Comparison of ENCODE assay signal across 8 mouse cellular contexts in genomic region chr2:35620364-35621224, GRCm38 (mm10).
DNase-seq lines count a peak whose midpoint lies in the region; ATAC-seq and TF ChIP-seq lines count a peak whose summit lies in the region.

No protein-coding gene starts in this region.

- peak overlapping the region; percentile 21 for H3K4me2 ChIP-seq in kidney, postnatal 0 days (ENCODE audit: low read length)
- H3K4me2 ChIP-seq in hindbrain, embryonic 14.5 days (replicated peaks), result peak overlapping the region; percentile 13; the same call in 1 of the 2 replicates
- peak overlapping the region; percentile 48 for H3K4me2 ChIP-seq in neural tube, embryonic 12.5 days (replicated peaks)

- H3K4me3 ChIP-seq in kidney, postnatal 0 days (replicated peaks; ENCODE audit: low read depth, low read length), result no peak overlapping the region
- peak overlapping the region; percentile 49 for H3K4me3 ChIP-seq in embryonic facial prominence, embryonic 10.5 days
- no peak overlapping the region for H3K4me3 ChIP-seq in hindbrain, embryonic 14.5 days (replicated peaks; ENCODE audit: low read length)
- H3K4me3 ChIP-seq in neural tube, embryonic 12.5 days, result peak overlapping the region; percentile 11
- H3K4me3 ChIP-seq in left cerebral cortex, adult 2 months, result no peak overlapping the region

- DNase-seq in kidney, postnatal 0 days (ENCODE audit: low spot score), result peak; percentile 66
- no peak for DNase-seq in kidney, postnatal 14 days
- peak; percentile 86 for DNase-seq in embryonic facial prominence, embryonic 10.5 days (ENCODE audit: low spot score)
- no peak for DNase-seq in hindbrain, embryonic 14.5 days (ENCODE audit: low spot score)
- no peak for DNase-seq in spleen, postnatal 10 days (ENCODE audit: low spot score in 2 of 2)
- DNase-seq in left cerebral cortex, adult 2 months (ENCODE audit: extremely low spot score in 1 of 2, low spot score in 2 of 2), result no peak
- DNase-seq in adrenal gland, adult 18-20 months (ENCODE audit: low spot score in 2 of 2), result no peak

- intact Hi-C loops in left cerebral cortex, adult 2 months (cut with DNase I), result no loop called here

- H3K4me1 ChIP-seq in kidney, postnatal 0 days (replicated peaks; ENCODE audit: insufficient read depth, low read length), result peaks cover 51% of the 10 kb centered on the region
- peaks cover 98% of the 10 kb centered on the region for H3K4me1 ChIP-seq in embryonic facial prominence, embryonic 10.5 days
- H3K4me1 ChIP-seq in hindbrain, embryonic 14.5 days (replicated peaks; ENCODE audit: control insufficient read depth, insufficient read depth, low read length), result peaks cover 29% of the 10 kb centered on the region
- peaks cover 60% of the 10 kb centered on the region for H3K4me1 ChIP-seq in neural tube, embryonic 12.5 days

- H3K27ac ChIP-seq in kidney, postnatal 0 days, result no peak overlapping the region
- peak overlapping the region; percentile 92 for H3K27ac ChIP-seq in embryonic facial prominence, embryonic 10.5 days (replicated peaks)
- H3K27ac ChIP-seq in hindbrain, embryonic 14.5 days, result no peak overlapping the region
- no peak overlapping the region for H3K27ac ChIP-seq in neural tube, embryonic 12.5 days
- H3K27ac ChIP-seq in left cerebral cortex, adult 2 months, result no peak overlapping the region

- no peaks in the 10 kb centered on the region for H3K9me3 ChIP-seq in kidney, postnatal 0 days (replicated peaks; ENCODE audit: low read length)
- H3K9me3 ChIP-seq in embryonic facial prominence, embryonic 10.5 days, result no peaks in the 10 kb centered on the region
- no peaks in the 10 kb centered on the region for H3K9me3 ChIP-seq in hindbrain, embryonic 14.5 days (ENCODE audit: control insufficient read depth, low read length)
- H3K9me3 ChIP-seq in neural tube, embryonic 12.5 days, result no peaks in the 10 kb centered on the region

- H3K27me3 ChIP-seq in kidney, postnatal 0 days (ENCODE audit: insufficient read depth, low read length), result no peaks in the 10 kb centered on the region
- H3K27me3 ChIP-seq in embryonic facial prominence, embryonic 10.5 days (replicated peaks; ENCODE audit: low read depth, poor library complexity, severe bottlenecking), result no peaks in the 10 kb centered on the region; the same call in 1 of the 2 replicates
- no peaks in the 10 kb centered on the region for H3K27me3 ChIP-seq in hindbrain, embryonic 14.5 days (ENCODE audit: control insufficient read depth, insufficient read depth, low read length)
- no peaks in the 10 kb centered on the region for H3K27me3 ChIP-seq in neural tube, embryonic 12.5 days (replicated peaks)

- TF ChIP-seq CTCF in kidney, postnatal 0 days (IDR thresholded peaks at IDR 0.05; ENCODE audit: low read depth), result no peak
- TF ChIP-seq CTCF in left cerebral cortex, adult 2 months (IDR thresholded peaks at IDR 0.05), result no peak

- H3K36me3 ChIP-seq in kidney, postnatal 0 days (ENCODE audit: insufficient read depth, low read length), result no peaks in the 10 kb centered on the region
- H3K36me3 ChIP-seq in embryonic facial prominence, embryonic 10.5 days (replicated peaks), result peaks cover 12% of the 10 kb centered on the region
- no peaks in the 10 kb centered on the region for H3K36me3 ChIP-seq in hindbrain, embryonic 14.5 days (replicated peaks; ENCODE audit: control insufficient read depth, insufficient read depth)
- H3K36me3 ChIP-seq in neural tube, embryonic 12.5 days, result no peaks in the 10 kb centered on the region

- 23% methylated on average over 7 of the region's 7 CpGs for WGBS in kidney, postnatal 0 days
- 17% methylated on average over 7 of the region's 7 CpGs for WGBS in embryonic facial prominence, embryonic 10.5 days
- WGBS in hindbrain, embryonic 14.5 days, result 25% methylated on average over 7 of the region's 7 CpGs
- 20% methylated on average over 7 of the region's 7 CpGs for WGBS in neural tube, embryonic 12.5 days

- no peak for ATAC-seq in kidney, postnatal 0 days (replicated peaks; ENCODE audit: low FRiP score, low read depth)
- ATAC-seq in hindbrain, embryonic 14.5 days (ENCODE audit: low FRiP score), result peak; percentile 26; the same call in 1 of the 2 replicates
- ATAC-seq in neural tube, embryonic 12.5 days (ENCODE audit: low FRiP score, low read depth), result peak; percentile 58

- H3K9ac ChIP-seq in kidney, postnatal 0 days (ENCODE audit: low read depth, low read length), result no peak overlapping the region
- no peak overlapping the region for H3K9ac ChIP-seq in hindbrain, embryonic 14.5 days
- no peak overlapping the region for H3K9ac ChIP-seq in neural tube, embryonic 12.5 days

Comparison
In these comparisons a context has a peak if more than half of its experiments do, and no peak if none do; other contexts are left out.
1. DNase-seq: peak in kidney, postnatal 0 days (single experiment) and embryonic facial prominence, embryonic 10.5 days (single experiment); none in kidney, postnatal 14 days (single experiment), hindbrain, embryonic 14.5 days (single experiment), spleen, postnatal 10 days (0 of 2), left cerebral cortex, adult 2 months (0 of 2) and adrenal gland, adult 18-20 months (0 of 2).
2. H3K4me3 ChIP-seq: peak in embryonic facial prominence, embryonic 10.5 days (single experiment) and neural tube, embryonic 12.5 days (single experiment); none in kidney, postnatal 0 days (single experiment), hindbrain, embryonic 14.5 days (single experiment) and left cerebral cortex, adult 2 months (single experiment).
3. Peak in every context shown above with its lines, with median percentiles within 50 percentile points of each other: H3K4me2 ChIP-seq.